Mouse (Mus musculus): ENCODE results near the gene Rgl3.

The Rgl3 gene

DNA sequence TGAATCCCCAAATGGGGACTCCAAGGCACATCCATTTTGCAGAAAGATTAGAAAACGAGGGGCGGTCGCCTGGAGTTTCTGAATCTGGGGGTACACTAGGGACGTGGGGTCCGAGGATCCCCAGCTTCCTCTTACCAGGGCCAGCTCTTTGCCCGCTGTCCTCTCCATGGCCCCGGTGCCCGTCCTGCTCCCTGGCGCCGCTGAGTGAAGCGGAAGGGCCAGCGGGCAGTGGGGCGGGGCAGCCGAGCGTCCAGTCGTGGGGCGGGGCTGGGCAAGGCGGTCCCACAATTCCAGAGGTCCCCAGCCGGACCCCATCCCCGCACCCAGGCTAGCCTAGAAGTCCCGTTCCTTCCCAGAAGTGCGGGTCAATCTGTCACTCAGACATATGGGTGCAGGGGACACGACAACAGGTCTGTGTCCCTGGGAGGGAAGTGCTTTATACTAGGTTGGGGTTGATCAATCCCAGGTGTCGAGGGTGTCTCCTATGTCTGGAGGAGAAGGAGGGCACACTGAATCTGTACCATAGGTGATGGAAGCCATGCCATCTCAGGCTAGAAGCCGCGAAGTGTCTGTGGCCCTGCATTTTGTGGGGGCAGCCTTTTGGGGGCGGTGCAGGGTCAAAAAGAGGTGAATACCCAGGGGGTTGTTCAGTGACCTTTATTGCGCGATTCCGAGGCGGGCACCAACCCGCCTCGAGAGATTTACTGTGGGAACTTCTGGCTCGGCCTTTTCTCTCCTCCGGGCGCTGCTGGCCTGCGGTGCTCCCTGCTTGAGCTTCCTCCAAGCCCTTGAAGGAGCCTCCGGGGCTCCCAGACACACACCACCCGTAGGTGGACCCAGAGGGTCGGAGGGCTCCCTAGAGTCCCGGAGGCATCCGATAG is at the start of gene Rgl3:
Gene Rgl3, minus strand, starts transcription at position 217 of the 881 bp plus-strand sequence.
- DNase-seq (ENCODE audit: low spot score in 2 of 2) = no peak

DNA sequence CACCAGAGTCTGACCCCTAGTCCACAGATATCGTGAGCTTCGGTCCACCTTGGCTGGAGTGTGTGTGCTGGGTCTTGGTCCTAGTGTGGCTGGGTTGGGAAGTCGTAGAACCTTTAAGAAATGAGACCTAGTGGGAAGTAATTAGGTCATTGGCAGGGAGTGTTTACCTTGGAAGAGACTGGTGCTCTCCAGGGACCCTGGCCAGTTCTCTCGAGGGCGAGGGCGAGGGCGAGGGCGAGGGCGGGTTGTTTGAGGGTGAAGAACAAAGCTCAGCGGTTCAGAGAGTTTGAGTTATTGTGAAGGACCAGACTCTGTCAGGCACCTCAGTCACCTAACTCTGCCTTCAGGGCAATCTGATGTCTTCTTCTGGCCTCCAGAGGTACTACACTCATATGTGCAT is 48.6 kb upstream of the Rgl3 start:
- DNase-seq (ENCODE audit: low spot score in 2 of 2) = no peak

DNA sequence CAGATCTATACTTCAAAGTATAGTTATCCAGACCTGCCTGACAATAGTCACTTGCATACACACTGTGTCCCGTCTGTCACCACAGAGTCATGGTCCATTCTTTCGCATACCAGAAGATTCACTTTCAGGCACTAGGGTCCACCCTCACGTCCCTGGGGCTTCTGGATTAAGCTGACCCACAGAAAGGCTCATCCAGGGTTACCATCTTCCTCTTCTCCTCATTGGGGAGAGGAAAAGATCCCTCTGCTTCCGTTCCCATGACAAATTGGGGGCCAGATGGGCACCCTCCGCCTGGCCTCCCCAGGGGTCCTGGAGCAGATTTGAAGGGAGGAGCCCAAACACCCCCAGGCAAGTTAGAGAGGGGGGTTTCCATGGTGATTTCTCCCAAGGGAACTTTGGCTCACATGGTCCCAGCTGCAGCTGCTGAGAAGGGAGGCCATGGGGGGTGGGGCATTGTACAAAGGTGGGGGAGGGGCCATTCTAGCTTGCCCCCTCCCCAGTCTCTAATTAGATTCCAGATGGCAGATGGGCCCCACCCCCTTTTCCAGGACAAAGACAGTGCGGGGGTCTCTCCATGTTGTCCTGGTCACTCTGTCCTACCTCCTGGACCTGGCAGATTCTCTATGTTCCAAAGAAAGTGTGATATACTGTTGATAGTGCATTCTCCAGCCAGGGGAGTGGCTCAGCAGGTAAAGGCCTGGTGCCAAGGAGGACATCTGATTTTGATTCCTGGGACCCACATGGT is 46.2 kb upstream of the Rgl3 start:
- no peak for DNase-seq (ENCODE audit: low spot score in 2 of 2)

DNA sequence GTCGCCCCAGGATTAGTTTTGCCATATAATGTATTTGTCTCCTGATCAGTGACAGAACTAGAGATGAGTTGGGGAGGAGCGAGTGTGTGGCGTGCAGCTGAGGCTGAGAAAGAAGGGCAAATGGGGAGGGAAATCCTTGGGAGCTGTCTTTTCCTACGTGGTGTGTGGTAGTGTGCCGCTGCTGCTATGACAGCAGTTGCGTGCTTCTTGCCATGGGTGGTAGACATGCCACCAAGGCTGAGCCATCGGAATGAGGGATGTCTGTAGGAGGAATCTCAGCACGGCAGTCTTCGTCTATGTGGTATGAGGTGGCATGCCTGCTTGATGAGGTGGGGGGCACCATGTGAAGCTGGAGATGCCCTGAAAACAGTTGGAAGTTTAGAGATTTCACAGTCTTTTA is 41.1 kb upstream of the Rgl3 start:
- no peak for DNase-seq (ENCODE audit: low spot score in 2 of 2)

DNA sequence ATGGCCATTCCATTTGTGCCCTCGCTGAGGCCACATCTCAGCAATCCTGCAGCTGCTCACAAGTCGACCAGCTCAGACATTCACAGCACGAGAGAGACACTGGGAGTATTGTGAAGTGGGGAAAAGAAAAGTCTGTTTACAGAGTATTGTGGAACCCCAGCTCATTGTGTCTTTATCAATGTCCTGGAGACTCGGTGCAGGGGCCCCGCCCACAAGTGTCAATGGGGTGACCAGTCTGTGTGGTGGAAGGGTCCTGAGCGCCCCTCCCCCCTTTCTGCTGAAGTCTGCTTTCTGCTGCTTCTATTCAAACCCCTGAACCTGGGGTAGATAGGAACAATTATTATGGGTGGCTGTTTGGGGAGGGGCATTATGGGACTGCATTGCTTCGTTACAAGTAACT is 39.2 kb upstream of the Rgl3 start:
- no peak for DNase-seq (ENCODE audit: low spot score in 2 of 2)

DNA sequence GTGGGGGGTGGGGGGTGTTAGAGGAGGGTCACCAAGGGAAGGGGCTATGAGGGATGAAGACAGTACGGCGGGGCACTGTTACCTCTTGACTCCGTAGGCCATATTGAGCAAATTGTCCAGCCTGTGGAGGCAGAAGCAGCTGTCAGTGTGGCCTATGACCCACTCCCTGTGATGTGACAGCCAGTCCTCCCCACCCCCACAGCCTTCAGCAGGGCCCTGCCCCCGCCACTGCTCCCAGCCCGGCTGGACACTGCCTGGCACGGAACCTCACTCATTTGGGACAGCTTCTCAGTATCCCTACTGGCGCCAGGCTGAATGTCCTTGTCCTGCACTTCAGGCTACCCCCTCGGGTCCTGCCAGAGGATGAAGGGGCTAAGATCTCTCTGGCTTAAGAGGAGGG is 35.3 kb upstream of the Rgl3 start:
- DNase-seq (ENCODE audit: low spot score in 2 of 2) = peak in 1 of 2 experiments; percentile 49

DNA sequence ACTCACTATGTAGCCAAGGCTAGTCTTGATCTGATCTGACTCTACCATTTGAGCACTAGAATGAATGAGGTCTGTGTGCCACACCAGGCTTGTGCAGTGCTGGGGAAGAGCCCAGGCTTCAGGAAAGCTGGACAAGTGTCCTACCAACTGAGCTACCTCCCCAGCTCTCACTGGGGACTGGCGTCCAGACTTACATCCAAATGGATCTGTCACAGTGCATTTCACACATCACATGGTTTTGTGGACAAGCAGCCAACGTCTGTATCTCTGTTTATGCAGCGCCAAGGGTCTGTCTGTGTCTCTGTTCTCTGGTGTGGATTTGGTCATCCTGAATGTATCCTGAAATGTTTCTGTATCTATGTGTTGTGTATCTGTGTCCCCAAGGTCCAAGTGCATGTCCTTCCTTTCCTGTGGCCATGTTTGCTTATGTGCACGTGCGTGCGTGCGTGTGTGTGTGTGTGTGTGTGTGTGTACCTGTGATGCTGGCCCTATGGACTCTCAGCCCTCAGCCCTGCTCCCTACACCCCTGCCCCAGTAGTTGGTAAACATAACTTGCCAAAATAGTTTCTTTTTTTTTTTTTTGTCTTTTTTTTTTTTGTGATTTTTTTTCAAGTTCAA is 28.1 kb upstream of the Rgl3 start:
- no peak for DNase-seq (ENCODE audit: low spot score in 2 of 2)

DNA sequence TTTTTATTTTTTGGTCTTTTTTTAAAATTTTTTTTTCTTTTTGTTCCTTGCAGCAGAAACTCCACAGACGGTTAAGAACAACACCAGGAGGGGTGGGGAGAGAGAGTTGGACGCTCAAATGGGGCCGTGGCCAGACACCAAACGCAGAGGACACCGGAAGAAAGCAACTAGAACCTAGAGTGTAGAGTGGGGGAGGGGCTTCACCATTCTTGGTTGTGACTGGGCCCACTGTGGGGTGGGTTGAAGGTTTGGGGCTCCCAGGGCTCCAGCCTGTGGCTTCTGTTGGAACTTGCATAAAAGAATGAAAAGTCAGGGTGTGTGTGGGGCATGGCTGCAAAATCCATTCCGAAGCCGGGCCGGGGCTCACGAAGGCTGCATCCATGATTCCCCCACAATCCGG is 27.0 kb upstream of the Rgl3 start:
- no peak for DNase-seq (ENCODE audit: low spot score in 2 of 2)

DNA sequence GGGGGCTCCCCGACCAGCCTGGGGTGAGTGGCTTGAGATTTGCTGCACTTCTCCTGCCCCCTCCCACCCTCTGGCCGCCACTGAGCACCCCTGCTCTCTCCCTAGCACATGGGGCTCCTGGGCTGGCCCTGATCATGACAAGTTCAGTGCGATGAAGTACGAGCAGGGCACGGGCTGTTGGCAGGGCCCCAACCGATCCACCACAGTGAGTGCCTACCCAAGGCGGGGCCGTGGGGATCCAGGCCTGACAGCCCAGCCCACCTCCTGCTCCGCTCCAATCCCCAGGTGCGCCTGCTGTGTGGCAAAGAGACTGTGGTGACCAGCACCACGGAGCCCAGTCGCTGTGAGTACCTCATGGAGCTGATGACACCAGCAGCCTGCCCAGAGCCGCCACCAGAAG is 23.5 kb upstream of the Rgl3 start:
- DNase-seq (ENCODE audit: low spot score in 2 of 2) = no peak

DNA sequence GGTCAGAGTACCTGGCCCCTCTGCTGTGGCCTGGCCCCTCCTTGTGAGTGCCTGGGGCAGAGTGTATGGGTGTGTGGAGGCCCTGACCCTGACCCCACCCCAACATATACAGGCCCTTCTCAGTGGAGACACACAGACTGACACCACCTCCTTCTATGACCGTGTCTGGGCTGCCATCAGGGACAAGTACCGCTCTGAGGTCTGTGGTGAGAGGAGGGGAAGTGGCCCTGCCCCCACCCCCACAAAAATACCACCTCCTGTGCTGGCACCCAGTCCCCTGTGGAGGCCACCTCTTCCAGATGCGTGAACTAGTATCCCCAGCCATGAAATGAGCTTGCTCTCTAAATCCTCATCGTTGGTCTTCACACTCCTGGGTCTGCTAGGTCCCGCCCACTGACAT is 21.8 kb upstream of the Rgl3 start:
- DNase-seq (ENCODE audit: low spot score in 2 of 2) = no peak

DNA sequence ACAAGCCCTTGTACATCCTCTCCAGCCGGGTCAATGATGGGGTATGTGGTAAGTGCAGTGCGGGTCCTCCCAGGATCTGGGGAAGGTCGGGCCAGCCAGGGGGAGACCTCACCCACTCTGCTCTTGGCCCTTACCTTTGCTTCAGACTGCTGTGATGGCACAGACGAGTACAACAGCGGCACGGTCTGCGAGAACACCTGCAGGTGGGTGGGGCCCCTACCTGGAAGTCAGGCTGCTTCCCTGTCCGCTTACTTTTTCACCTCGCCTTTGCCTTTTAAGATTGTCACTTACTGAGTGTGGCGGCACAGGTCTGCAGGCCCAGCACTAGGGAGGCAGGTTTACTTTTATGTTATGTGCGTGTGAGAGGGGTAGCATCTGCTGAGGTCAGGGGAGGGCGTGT is 15.3 kb upstream of the Rgl3 start:
- no peak for DNase-seq (ENCODE audit: low spot score in 2 of 2)

DNA sequence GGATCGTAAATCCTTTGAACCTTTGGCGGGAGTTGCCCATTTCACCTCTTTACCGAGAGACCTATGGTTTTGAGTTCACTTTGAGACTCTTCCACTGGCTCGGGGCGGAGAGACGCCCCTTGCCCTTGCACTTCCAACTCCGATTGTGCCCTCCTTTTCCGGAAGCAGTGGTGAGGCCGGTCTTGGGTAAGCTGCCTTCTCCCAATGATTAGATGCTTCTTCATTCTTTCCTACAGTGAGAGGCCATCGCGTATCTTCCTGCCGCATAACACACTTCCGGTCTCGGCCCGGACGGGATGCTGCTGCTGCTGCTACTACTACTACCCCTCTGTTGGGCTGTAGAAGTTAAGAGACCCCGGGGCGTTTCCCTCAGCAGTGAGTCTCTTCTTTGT is 13.9 kb upstream of the Rgl3 start:
- no peak for DNase-seq (ENCODE audit: low spot score in 2 of 2)

DNA sequence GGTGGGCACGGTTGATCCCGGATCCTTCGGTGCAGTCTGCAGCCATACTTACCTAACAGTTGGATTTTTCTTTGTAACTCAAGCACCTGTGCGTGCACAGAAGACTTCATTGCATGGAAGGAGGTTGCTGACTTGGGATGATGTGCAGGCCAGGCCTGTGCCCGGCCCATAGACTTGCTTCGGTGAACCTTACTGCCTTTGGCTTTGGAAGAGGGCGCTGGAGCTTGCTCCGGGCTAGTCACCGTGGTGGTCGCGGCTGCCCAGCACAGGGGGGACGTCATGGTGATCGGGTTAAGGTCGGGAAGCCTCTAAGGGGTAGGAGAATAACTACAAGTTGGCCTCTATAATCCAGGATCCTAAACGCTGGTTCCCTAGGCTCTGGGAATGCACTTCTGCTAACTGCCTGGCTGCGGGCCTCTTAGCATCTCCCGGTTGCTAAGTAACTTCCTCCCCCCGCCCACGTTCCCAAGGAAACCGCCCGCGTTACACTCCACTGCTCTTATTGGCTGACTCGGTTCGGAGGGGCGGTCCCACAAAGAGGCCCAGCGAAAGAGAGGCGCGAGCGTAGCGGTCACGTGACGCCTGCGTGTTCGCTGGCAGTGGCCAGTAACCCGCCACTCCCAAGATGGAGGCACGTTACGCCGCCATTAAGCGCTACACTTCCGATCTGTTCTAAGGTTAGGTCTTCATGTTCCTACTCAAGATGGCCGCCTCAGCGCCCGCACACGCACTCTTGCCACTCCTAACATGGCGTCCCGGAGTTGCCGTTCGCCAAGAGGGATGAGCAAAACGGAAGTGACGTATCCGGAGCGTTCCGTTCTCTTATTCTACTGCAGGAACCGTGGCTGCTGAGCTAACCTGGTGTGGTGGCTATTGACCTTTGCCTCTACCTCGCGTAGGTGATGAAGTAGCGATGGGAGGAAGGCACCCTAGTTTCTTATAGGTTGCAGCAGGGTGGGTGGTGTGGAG is 13.2 kb upstream of the Rgl3 start, which contains the start of the genes Ccdc151 and Prkcsh:
Gene Ccdc151, minus strand, starts transcription at position 441 of the 969 bp plus-strand sequence.
Gene Prkcsh, plus strand, starts transcription at position 613 of the 969 bp plus-strand sequence.
- peak; percentile 99 to 100 for DNase-seq (ENCODE audit: low spot score in 2 of 2)

DNA sequence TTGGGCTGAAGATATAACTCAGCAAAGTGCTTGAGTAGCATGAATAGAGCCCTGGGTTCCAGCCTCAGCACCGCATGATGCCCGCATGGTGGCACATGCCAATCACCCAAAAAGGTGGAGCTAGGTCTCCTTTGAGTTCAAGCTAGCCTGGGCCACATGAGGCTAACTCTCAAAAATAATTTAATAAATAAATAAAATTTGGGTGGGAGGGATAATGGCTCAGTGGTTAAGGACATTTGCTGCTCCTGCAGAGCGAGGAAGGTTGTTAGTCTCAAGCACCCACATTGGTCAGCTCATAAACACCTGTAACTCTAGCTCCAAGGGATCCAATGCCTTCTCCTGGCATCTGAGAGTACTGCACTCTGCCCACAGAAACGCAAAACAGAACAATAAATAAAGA is 12.4 kb upstream of the Rgl3 start:
- DNase-seq (ENCODE audit: low spot score in 2 of 2) = no peak

DNA sequence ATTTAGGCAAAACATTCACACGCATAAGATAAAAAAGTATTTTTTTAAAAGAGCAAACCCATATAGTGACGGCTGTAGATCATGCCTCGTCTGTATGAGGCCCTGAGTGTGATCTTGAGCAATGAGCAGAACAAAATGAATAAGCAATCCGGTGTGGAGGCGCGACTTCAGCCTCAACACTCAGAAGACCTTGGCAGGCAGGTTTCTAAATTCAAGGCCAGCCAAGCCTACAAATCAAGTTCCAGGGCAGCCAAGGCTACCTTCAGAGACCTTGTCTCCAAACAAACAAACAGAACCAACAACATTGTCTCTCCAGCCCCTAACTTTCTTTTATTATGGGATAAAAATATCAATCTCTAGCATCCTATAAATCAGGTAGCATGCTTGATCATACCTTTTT is 11.1 kb upstream of the Rgl3 start:
- no peak for DNase-seq (ENCODE audit: low spot score in 2 of 2)

DNA sequence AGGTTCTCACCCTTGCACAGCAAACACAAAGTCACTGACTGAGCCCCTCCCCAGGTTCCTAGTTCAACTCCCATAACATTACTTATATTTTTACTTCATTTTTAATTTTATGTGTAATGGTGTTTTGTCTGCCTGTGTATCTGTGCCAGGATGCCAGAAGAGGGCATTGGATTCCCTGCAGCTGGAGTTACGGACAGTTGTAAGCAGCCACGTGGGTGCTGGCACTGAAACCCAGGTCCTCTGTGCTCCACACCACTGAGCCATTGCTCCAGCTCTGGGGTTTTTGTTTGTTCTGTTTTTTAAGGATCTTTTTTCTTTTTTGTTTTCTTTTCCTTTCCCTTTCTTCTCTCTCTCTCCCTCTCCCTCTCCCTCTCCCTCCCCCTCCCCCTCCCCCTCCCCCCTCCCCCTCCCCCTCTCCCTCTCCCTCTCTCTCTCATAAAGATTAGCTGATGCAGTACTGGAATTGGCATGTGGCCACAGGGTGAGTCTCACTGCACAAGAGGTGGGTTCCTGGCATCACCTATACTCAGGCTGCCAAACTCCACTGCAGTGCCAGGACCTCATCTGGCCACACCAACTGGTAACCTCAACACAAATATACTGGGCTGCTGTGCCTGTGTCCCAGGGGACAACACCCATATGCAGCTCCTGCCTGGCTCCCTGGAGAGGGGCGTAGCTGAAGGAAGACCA is 7.1 kb upstream of the Rgl3 start:
- DNase-seq (ENCODE audit: low spot score in 2 of 2) = no peak

DNA sequence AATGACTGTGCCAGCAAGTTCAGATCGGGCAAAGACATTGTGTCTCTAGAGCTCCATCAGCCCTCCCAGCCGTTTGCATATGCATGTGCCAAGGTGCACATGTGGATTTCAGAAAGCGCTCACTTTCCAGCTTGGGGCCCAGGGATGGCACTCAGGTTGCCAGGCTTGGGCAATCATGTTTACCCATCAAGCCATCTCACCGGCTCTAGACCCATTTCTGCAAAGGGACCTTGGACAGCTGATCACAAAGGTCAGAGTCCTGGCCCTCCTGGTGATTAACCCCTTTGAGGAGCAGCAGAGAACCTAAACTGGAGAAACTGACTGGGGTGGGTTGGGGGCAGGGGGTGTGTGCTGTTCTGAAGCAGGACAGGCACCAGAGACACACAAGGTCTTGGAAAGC is 3.0 kb upstream of the Rgl3 start:
- DNase-seq (ENCODE audit: low spot score in 2 of 2) = no peak

DNA sequence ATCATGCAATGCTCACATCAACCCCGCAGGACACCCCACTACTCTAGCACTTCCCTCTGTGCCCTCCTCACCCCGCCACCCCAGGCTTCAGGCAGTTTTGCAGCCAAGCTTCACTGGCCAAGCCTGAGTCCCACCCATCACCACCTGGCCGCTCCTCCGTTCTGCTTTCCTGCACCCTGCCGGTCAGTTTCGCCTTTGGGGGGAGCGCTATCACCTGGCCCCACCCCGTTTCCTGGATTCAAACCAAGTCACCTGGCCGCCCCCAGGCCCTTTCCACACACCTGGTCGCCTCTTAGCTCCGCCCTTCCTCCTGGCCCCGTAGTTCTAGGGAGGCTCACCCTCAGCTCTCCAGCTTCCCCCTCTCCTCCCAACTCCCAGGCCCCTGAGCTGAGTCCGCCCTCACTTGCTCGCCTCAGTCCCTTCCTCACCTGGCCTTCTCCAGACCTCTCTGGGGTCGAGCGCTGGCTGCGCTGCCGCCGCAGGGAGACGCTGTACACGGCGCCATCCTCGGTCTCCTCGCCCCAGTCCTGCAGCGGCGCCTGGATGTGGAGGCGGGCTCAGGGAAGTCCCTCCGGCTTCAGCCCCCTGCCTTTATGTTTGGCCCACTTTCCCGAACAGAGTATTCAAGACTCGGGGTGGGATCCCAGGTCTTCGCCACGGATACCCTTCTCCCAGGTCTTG is 685 bp downstream of the Rgl3 start:
- DNase-seq (ENCODE audit: low spot score in 2 of 2) = no peak

DNA sequence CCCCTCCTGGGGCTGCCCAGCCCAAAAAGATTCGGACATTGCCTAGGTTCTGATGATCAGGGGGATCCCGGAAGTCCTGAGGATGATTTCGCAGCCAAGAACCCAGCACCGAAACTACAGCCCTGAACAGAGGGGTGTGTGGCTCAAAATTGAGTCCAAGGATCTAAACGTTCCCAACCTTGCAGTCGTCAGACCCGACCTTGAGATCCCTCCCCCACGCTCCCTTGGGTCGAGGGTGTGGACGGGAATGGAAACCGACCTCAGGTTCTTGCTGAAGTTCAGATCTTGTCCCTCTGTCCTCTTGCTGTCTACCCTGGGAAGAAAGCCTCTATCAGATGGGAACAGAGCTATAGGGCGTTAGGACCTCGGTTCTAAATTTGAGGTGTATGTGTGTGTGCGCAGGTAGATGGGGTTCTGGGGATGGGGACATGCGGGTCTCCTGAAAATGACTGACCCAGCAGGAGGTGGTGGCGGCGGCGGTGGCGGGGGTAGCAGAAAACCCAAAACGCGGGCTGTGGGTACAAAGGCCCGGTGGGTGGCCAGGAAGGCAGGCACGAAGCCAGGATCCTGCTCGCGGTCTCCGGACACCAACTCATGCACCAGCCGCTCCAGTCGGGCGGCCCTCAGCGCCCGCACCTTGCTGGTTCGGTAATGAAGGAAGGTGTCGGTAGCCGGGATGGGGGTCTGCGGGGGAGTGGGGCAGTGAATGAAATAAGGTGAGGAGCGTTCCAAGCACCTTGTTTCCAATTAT is 1.5 kb downstream of the Rgl3 start:
- DNase-seq (ENCODE audit: low spot score in 2 of 2) = no peak
